Mouse (Mus musculus) neural tube, embryonic 10.5 days (tissue): ENCODE results near the gene Hmgn2.
"Not testable (repeated sequence)": the region's sequence is repeated elsewhere in the genome, so short reads cannot be mapped to it uniquely, and the experiment has no call there.

Experiments used
- DNase-seq: peaks from one replicate; pipeline ENCODE4 v3.0.0-alpha.2; 2017; ENCODE audit warnings: low spot score; ENCODE audit errors: extremely low spot score

Hmgn2 gene

GRCm38 (mm10) chr4:133968150-133968921 is at the start of gene Hmgn2:
Hmgn2 (minus strand) TSS chr4:133968650.
- peak; percentile 78 for DNase-seq

GRCm38 (mm10) chr4:134017201-134017865 is 48.9 kb upstream of the Hmgn2 start:
- DNase-seq: peak; percentile 67

GRCm38 (mm10) chr4:134016767-134017166 is 48.3 kb upstream of the Hmgn2 start:
- peak; percentile 63 for DNase-seq

- DNase-seq: no peak
Observed at GRCm38 (mm10) chr4:134016208-134016607, 47.8 kb upstream of the Hmgn2 start.

GRCm38 (mm10) chr4:134012858-134013528 is 44.5 kb upstream of the Hmgn2 start:
- peak; percentile 40 for DNase-seq

- peak; percentile 37 for DNase-seq
Observed at GRCm38 (mm10) chr4:134011450-134012414, 43.3 kb upstream of the Hmgn2 start.

DNA sequence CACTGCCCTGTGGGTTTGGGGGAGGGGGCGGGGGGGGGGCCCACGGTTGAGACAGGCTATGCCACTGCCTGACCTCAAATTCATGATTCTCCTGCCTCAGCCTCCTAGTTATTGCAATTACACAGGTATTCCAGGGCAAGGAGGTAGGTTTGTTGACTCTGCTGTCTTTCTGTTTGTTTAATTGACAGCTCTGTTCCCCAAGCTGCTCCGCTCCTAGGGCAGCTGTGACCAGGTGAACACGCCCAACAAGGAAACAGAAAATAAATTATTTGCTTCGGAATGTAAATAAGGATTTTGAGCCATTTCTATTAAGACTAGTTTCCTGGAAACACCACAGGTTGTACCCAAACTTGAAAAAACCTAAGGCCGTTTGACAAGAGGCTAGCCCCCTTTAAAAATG is 41.3 kb upstream of the Hmgn2 start:
- DNase-seq: no peak

DNA sequence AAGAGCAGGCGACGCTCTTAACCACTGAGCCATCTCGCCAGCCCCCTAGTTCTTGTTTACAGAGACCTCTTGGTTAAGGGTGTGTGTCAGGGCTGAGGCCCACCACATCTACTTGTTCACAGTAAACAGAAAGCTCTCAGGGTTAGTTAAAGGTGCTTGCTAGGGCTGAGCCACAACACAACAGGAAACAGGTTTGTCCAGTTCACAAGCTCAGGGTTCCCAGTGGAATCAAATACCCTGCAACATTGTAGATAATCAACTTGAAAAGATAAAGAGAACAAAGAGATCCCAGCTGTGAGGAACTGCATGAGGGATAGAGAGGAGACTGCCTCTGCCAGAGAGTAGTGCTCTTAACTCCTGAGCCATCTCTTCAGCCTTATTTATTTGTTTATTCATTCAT is 38.4 kb upstream of the Hmgn2 start:
- no peak for DNase-seq

DNA sequence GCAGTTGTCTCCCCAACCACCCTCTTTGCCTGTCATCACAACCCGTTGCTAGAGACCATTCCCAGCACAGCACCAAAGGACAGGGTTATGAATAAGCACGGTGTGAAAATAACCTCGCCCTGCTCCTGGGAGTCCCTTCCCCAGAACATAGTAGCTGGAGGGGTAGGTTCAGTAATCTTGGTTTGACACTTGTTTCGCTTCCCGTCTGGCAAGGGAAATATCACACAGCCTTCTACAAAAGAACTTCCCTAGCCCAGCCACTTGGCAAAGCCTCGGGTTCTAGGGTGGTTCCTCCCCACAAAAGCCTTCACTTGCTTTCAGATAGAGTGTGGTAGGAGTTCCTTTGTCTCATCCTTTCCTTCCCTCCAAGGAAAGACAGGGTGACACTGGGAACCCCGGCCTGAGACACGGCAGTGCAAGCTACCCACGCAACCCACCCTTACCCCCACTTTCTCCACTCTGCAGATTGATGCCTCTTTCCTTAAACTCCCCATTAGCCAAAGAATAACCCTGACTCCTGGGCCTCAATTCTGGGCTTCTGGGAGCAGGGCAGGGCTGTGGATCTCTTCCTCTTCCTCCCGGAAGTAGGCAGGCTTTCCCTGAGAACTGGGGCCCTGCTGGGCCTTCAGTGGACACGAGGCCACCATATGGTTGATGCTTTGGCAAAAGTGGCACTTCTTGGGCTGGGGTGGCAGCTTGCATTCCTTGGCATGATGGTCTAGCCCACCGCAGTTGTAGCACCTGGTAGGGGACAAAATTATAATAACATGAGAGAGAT is 37.3 kb upstream of the Hmgn2 start:
- DNase-seq: no peak

DNA sequence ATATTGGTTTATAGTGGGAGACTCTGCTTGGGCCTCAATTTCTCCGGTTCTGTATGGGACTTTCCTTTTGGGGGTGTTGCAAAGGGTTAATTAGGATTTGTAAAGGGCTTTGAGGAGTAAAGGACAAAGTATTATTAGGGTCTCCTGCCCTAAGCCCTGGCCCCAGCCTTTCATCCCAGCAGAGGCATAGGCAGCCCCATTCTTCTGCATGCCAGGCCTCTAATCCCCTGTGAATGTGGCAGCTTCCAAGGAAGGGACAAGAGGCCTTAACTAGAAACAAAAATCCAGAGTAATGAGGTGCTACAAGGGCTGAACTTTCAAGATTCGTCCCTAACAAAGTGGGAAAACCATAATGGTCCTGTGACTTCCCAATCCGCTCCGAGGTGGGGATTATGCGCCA is 34.5 kb upstream of the Hmgn2 start:
- DNase-seq: no peak

GRCm38 (mm10) chr4:134002246-134002645 is 33.8 kb upstream of the Hmgn2 start:
- DNase-seq: no peak

DNA sequence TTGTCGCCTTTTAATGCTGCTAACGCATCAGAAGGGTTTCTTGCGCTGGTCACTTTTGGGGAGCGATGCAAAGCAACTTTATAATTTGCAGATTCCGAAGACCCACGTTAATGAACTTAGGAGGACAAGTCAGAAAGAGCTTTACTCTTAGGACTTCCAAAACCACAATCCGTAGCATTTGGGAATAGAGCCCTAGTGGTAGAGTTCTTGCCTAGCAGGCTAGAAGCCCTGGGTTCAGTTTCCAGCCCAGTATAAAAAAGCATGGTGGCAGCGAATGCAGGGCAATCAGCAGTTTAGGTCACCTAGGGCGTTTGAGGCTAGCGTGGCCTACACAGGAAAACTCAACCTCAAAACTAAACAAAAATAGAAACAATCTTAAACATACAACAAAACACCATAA is 33.3 kb upstream of the Hmgn2 start:
- DNase-seq: no peak

GRCm38 (mm10) chr4:134000466-134001438 is 32.3 kb upstream of the Hmgn2 start, which contains the start of gene Dhdds:
Dhdds (minus strand) TSS chr4:134000918.
- peak; percentile 99 for DNase-seq

DNA sequence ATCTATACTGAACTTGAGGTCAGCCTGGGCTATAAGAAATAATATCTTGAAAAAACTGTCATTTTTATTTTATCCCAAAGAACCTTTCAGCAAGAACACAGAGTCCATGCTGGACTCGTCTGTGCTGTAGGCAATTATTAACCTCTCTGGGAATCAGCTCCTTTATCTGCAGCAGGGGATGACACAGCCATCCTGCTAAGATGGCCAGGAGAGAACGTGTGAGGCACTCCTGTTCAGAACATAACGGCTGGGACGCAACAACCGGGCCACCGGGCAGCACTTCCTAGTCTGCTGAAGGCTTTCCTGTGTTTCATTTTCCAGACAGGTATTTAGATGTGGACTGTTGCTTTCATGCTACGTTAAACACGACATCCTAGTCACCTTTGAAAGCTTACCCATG is 26.2 kb upstream of the Hmgn2 start:
- DNase-seq: no peak

DNA sequence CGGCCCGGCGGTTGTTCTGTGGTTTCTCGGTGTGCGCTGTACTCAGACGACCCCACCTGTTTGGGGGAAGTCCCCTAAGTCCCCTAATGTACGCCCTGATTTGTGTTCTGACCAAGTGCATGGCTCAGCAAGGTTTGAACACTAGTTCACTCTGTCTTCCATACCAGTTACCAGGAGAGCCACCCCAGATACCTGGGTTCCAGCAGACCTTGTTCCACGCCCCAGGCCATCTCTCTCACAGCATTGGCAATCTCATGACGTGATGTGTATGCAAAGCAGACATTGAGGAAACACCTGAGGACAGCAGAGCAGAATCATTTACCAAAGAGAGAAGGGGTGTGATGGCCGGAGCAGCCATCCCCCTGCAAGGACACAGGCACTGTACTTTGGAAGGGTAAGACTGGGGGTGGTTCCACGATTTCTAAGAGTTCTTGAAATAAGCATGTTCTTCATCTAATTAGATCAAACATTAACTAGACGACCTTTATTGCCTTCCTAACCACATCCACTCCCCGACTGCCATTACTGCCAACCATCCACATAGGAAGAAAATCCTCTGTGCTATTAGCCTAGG is 22.7 kb upstream of the Hmgn2 start:
- no peak for DNase-seq

DNA sequence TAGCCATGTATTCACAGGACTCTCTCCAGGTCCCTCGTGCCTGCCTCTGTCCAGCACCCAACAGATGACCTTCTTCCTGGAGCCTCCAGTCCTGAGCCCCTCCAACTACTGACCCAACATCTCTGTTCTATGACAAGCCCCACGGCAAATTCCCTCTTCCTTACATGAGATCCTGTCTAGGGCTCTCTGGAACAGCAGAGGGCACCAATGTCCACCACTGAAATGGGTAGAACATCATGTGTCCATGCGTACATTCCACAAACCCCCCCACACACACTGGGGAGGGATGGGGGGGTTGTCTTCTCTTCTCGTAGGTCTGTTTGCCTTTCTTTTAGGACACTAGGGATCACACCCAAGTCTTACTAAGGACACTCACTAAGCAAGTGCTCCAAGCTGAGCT is 21.6 kb upstream of the Hmgn2 start:
- DNase-seq: no peak

GRCm38 (mm10) chr4:133988289-133988688 is 19.8 kb upstream of the Hmgn2 start:
- not testable (repeated sequence) for DNase-seq

DNA sequence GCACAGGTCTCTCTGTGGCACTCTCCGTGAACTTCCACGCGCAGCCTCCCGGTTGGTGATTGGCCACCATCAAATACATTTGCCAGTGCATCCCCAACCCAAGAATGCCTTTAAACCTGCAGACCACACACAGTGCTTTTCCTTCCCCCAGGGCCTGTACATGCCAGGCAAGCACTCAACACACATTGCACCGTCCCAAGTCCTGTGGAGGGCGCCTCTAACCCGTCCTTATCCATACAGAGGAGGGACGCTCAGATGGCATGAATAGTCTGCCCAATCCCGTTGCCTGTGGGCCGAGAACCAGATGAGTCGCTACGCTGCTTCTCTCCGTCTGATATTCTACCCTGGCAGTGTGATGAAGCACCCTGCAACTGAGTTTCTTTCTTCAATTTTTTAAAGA is 14.5 kb upstream of the Hmgn2 start:
- no peak for DNase-seq

DNA sequence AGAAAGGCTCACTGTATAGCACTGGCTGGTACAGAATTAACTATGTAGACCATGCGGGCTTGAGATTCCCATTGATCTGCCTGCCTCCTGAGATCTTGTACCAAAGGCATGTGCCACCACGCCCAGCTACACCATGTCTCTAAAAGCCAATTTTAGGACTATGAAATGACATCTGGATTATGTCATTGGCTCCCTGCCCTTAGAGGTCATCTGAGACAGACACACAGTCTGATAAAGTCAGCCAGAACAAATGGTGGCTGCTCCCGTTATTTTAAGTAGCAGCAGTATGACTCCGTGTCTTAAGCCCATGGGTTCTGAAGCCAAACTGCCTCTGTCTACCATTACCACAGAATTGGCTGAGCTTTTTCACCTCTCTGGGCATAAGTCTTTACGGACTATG is 12.0 kb upstream of the Hmgn2 start:
- no peak for DNase-seq
